Mouse (Mus musculus): ENCODE measurements around the gene Zmiz1.

Zmiz1 gene

DNA sequence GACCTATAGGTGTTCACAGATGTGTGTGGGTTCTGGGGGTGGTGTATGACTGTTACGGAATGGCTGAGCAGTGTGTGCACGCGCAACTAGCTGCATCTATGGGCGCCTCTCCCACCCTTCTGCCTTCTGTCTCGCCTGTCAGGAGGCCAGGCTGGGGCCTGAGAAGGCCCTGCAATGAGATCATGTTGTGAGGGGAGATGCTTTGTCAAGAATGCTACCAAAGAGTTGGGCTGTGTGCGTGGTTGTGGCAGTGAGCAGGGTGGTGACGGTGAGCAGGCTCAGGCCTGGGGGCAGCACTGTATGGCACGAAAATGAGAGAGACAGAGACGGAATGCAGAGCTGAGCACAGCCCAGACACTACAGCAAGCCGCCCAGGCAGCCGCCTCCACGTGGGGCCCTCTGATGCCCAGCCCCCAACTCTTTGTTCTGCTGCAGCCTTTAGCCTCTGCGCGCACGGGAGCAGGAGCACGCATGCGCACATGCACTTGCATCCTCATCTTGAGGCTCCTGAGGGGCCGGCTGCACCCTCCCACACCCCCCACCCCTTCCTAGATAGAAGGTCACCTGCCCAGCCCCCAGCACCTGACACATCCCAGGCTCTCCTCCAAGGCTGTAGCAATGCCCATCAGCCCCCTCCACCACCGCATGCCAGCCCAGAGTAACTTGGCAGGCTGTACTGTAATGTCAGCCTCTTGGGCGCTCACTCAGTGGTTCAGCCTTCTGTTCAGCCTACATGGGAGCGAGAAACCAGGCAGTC, 126.7 kb downstream of the Zmiz1 start:
- DNase-seq (ENCODE audit: inconsistent age in 2 of 2, low spot score in 1 of 2) = peak; percentile 57 to 75

DNA sequence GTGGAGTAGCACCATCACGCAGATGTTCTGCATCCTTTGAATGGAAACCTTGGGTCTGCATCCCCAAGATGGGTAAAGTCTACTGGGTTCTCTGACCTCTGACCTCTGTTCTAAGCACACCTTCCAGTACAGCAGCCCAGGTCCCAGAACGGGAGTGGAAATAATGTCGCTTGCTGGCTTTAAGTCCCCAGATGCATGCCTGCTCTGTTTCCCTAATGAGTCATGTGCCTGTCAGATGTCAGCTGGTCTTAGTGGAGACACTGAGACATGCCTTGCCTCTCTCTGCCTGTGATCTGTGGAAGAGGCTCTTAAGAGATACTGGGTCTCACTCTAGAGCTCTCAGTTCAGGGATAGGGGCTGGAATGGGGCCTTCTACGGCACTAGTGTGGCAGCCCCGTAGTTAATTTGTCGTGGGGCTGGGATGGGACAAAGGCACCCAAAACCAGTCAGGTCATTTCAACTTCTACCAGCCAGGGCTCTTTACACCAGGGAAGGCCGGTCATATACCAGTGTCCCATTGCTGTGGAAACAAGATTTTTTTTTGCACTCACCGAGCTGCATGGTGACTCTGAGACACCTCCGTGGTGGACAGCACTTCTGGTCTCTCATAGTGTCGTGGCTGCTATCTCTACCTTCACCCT, 128.0 kb downstream of the Zmiz1 start:
- peak; percentile 61 to 83 for DNase-seq (ENCODE audit: inconsistent age in 2 of 2, low spot score in 1 of 2)

DNA sequence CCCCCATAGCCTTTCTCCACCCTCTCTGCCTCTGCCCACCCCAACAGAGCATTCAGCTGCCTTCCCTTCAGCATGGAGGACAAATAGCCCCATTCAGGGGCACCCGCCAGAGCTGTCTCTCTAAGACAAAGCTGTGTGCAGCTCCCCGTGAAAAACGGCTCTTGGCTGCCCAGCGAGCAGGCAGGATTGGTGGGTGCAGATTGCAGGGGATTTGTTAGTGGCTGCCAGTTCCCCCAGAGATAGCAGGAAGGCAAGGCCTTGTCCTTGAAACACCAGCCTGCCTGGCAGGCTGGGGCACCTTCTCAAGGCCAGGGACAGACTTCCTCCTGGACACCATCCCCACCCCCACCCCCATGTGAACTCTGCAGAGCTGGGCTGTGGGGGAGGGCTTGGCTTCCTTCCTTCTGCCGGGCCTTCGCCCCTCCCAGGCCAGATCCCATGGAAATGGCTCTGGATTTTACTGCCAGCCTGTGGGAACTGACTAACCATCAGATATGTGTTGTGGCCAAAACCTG, 128.6 kb downstream of the Zmiz1 start:
- peak; percentile 85 to 88 for DNase-seq (ENCODE audit: inconsistent age in 2 of 2, low spot score in 1 of 2)

DNA sequence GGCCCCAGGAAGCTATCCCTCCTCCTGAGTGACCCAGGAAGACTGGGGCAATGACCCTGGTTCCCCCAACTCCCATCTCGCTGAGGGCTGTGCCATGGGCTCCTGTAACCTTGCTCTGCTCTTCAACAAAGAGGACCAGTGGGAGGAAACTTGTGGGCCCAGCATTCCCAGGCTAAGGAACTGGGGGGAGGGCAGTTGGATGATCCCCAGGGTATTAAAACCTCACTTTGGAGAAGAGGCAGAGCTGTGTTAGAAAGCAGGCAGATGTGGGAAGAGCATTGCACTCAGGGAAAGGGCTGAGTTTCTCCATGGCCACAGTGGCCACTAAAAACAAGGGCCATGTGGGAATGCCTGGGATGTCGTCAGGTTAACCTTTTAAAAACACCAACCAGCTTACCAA, 129.2 kb downstream of the Zmiz1 start:
- no peak for DNase-seq (ENCODE audit: inconsistent age in 2 of 2, low spot score in 1 of 2)

DNA sequence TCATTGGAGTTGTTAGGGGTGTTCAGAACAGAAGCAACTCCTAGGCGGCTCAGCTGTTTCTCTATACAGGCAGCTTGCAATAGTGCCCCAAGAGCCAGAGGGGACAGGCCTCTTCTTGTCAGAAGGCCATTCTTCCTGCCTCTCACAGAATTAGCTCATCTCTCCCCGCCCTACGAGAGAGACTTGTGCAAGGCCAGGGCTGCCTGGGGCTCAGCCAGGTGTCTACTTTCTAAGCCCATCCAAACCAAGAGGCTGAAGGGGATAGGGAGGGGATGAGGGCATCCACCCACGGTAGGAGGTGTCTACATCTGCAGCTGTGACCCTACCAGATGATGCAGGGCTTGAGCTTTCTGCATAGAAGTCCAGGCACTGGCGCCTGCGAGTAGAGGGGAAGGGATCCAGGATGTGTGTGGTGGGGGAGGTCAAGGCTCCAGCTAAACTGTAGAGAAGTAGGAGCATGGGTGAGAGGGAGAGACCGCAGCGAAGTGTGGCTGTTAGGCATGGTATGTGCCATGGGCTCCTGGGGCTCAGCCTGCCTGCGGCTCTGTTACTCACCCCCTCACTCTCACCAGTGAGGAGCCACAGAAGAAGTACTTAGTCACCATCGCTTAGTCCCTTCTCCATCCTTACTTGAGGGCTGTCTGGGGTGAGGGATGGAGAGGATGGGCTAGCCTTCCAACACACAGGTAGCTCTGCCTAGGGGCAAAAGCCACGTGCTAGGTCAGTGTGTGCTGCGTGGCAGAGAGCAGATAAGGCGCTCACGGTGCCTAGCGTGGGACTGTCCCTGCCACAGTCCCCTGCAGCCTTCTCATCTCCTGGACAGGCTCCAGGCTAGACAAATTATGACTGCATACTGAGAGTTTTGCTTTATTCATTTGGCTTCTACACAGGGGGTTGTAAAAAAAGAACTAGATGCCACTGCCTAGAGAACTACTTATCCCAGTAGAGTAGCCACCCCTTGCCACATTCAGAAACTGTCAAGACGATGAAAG, 130.3 kb downstream of the Zmiz1 start:
- peak; percentile 70 to 87 for DNase-seq (ENCODE audit: inconsistent age in 2 of 2, low spot score in 1 of 2)

DNA sequence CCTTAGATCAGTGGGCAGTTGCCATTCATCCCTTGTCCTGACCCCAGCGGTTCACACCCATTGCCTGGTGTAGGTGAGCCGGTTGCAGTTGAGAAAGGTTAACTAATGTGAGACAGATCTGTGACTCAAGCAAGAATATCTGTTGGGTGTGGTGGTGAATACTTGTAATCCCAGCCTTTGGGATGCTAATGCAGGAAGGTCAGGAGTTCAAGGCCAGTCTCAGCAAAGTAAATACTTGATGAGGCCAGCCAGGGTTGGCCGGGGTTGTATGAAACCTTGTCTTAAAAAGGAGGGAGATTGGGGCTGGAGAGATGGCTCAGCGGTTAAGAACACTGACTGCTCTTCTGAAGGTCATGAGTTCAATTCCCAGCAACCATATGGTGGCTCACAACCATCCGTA, 132.0 kb downstream of the Zmiz1 start:
- DNase-seq (ENCODE audit: inconsistent age in 2 of 2, low spot score in 1 of 2) = no peak

DNA sequence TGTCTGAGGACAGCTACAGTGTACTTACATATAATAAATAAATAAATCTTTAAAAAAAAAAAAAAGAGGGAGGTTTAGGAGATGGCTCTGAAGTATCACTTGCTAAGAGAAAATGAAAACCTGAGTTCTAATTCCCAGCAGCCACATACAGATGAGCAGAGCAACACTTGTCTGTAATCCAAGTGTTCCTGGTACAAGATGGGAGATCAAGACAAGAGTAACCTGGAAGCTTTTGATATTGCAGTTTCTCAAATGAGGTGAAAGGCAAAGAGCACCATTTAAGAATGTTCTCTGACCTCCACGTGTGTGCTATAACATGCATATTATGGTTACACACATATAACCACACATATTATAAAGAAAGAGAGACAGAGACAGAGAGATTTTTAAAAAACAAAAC, 132.4 kb downstream of the Zmiz1 start:
- no peak for DNase-seq (ENCODE audit: inconsistent age in 2 of 2, low spot score in 1 of 2)

DNA sequence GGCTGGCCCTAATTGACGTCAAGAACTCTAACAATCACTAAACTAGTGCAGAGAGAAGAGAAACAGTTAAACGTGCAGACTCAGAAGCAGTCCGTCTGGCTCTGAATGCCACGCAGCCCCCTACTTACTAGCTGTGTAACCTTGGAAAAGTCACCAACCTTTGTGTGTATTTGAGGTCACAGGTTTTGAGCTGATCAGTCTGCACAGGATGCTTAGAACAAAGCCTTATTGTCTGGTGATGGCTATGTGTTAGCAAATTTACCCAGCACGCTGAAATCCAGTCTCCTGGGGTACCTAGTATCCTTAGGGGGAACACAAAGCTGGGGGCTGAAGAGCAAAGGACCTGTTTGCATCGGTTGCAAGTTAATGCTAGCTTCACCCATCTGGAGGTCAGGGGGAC, 133.5 kb downstream of the Zmiz1 start:
- no peak for DNase-seq (ENCODE audit: inconsistent age in 2 of 2, low spot score in 1 of 2)

DNA sequence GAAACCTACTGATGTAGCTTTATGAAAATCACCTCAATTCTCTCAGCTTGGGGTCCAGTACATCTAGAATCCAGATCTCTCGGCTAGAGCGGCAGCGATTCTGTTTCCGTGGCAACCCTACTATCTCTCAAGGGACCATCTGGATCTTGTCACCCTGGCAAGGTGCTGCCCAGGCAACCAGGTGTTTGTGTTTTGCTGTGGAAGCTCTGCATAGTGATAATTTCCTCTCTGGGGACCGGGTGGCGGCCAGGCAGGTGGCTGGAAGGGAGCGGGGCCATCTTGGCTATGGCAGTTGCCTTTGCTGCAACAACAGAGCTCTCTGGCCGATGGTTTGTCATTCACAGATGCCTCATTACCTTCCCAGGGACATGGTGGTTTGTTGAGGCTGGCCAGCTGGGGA, 134.9 kb downstream of the Zmiz1 start:
- no peak for DNase-seq (ENCODE audit: inconsistent age in 2 of 2, low spot score in 1 of 2)

DNA sequence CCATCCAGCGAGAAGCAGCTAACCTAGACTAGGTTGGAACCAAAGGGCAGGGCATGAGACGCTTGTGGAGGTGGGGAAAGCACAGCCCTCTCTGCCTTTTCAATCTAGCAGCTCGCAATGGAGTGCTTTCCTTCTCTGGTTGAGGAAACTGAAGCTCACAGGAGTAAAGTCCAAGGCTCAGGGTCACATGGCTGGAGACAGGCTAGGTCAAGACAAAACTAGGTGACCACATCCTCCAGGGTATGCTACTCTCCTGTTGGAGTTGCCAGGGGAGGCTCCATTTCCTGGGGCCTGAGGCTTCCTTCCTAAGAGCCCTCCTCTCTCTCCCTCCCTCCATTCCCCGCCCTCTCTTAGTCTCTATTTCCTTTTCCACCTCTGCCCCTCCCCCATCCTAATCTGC, 135.6 kb downstream of the Zmiz1 start:
- DNase-seq (ENCODE audit: inconsistent age in 2 of 2, low spot score in 1 of 2) = no peak

DNA sequence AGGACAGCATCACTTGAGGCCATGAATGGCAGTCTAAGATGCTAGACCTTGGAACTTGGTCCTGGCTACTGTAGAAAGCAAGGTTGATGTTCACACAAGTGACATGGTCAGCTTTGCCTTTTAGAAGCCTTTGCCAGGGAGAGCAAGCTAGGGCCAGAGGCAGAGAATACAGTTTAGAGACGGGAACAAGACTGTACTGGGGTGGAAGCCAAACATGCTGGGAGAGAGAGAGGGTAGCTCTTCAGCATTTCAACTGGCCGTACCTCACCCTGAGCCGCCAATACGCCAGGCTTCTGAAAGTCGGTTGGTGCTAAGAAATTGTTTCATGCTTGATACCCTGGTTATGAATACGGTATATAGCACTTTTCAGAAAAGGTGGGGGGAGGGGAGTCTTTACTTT, 140.0 kb downstream of the Zmiz1 start:
- DNase-seq (ENCODE audit: inconsistent age in 2 of 2, low spot score in 1 of 2) = no peak

DNA sequence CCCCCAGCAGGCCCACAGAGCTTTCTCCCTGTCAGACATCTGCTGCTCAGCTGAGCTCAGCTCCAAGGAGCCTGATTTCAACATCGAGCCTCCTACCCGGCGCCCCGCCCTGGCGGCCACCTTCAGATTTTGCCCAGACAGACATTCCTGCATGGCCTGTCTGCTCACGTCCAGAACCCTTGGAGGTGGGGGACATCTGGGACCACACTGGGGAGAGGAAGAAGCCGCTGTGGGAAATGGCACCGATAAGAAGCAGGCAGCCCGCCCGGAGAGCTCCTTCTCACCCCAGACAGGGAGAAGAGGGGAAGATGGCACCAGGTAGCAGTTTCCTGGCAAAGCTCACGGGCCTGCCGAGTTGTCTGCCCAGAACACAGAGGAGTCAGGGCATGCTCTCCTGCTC, 140.9 kb downstream of the Zmiz1 start:
- peak in 1 of 2 experiments; percentile 59 for DNase-seq (ENCODE audit: inconsistent age in 2 of 2, low spot score in 1 of 2)

DNA sequence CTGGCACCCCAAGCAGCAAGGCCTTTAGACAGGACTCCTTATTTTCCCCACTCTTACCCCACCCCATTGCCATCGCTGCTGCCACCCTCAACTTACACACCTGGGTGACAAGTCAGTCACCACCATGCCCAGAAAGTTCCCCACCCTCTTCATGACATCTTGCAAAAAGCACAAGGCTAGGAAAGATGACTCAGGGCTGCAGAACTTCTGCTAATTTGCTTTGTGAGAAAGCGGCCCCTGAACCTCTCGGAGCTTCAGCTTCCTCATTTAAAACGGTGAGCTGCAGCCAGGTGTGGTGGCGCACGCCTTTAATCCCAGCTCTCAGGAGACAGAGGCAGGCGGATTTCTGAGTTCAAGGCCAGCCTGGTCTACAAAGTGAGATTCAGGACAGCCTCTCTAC, 141.4 kb downstream of the Zmiz1 start:
- peak in 1 of 2 experiments; percentile 45 for DNase-seq (ENCODE audit: inconsistent age in 2 of 2, low spot score in 1 of 2)

DNA sequence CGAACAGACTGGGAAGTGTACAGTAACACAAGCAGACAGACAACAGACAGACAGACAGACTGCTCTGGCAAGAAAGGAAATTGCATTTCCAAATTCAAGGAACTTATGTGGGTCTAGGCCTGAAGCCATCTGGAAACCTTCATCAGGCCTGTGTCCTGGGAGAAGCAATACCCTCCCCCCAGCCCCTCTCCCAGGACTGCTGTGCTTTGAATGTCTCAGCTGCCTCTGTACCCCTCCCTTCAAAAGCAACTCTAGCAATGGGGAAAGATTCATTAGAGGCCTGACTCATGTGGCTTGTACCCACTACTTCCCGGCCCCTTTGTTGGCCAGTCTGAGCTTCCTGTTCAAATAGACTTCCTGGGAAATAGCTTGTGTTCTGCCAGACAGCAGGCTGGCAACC, 142.0 kb downstream of the Zmiz1 start:
- DNase-seq (ENCODE audit: inconsistent age in 2 of 2, low spot score in 1 of 2) = no peak

DNA sequence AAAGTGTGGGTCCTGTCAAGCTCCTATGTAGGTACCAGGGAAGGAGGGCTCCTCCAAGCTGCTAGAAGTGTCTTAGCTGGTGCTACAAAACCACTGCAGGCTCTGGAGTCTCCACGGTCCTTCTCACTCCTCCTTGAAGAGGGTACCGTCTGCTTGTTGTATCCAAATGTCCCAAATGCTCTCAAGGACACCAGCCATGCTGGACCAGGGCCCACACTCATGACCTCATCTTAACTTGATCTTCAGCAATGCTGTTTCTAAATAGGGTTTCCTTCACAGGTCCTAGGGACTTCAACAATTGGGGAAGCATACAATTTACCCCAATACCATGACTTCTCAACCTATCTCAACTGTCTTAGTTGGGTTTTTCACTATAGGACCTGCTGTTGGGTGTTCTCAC, 143.0 kb downstream of the Zmiz1 start:
- peak; percentile 81 to 83 for DNase-seq (ENCODE audit: inconsistent age in 2 of 2, low spot score in 1 of 2)

DNA sequence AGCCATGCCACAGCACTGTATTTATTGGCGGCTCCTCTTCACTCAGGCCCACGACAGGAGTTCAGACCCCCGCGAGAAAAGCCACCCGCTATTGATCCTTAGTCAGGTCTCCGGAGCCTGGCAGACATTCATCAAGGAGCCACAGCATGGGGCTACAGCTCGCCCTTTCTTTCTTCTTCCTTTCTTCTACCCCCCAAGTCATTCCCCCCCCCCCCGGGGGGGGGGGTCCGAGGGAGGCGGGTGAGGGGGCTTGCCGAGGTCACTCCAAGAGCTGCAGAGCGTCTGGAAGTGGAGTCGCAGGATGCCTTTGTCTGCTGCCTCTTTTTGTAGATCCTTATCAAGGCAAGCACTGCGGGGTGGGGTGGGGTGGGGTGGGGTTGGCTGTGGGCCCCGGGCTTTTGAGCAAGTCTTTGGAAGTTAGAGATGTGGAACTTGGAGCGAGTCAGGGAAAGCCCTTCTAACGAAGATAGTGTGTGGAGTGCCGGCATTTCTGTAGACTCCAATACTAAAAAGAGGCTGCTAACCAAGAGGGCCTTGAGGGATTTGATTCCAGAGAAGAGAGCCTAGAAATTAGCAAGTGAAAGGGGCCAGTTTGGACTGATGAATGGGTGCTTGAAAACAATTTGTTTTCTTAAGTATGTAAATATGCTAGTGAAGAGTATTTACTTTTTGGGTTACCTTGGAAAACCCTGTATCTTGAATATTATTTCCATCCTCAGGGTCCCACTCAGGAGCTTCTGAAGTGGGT, 145.6 kb downstream of the Zmiz1 start:
- no peak for DNase-seq (ENCODE audit: inconsistent age in 2 of 2, low spot score in 1 of 2)

DNA sequence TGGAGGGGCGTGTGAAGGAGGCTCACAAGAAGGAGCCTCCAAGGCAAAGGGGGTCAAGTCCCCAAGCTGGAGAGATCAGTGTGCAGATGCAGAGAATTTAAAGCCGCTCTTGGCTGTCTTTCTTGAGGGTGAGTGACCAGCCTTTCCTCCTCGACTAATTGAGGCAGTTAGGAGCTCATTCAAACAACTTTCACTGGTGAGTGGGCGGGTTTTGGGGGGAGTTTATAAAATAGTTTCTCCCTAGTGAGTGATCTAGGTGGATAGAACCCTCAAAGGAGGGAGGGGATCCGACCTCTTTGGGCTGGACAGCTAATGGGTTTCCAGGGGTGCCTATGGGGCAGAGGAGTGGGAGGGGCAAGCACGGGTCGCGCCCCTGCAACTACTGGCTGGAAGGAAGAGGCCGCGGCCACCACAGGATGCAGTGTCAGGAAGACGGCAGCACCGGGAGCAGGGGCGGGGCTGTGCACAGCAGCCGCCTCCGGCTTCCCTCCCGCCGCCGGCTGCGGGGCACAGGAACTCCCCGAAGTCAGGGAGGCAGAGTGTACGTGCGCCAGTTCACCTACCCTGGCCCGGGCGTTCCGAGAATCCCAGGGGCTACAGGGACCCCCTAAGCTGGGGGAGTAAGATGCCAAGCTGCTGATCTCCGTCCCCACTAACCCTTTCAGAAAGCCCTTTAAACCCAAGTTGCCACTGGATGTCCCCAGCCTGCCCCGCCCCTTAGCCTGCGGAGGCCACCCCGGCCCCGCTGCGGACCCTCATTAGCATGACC, 147.6 kb downstream of the Zmiz1 start:
- DNase-seq (ENCODE audit: inconsistent age in 2 of 2, low spot score in 1 of 2) = peak; percentile 77 to 84

DNA sequence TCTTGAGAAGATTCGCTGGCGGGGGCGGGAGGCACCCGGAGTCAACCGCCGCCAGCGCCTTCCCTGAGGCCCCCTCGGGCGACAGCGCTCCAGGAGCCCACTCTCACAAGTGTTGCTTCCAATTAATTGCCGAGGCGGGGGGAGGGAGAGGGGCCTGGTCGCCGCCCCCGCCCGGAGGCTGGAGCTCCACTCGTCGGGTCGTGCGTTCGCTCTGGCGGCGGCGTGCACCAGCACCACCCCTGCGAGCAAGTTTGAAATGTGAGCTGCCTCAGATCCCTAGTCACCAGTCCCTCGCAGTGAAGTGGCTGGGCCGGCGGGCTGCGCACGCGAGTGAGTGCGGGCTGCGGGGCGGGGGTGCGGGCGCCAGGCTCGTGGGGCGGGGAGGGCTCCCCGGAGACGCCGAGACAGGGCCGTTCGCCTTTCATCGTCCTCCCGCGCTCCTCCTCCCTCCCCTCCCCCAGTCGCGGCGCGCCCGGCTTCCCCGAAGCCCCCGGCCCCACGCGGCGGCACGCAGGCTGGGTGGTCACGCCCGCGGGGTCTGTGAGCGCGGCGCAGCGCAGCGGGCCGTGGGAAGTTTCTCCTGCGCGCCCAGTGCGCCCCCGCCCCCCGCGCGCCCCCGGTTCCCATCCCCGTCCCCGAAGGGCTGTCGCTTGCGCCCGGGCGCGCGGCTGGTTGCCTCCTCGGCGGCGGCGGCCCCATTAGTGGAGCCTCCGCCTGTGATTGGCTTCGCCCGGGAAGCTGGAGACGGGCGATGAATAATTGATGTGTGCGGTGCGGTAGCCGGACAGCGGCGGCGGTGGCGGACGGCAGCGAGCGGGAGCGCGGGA, 148.4 kb downstream of the Zmiz1 start:
- DNase-seq (ENCODE audit: inconsistent age in 2 of 2, low spot score in 1 of 2) = peak; percentile 57 to 80

DNA sequence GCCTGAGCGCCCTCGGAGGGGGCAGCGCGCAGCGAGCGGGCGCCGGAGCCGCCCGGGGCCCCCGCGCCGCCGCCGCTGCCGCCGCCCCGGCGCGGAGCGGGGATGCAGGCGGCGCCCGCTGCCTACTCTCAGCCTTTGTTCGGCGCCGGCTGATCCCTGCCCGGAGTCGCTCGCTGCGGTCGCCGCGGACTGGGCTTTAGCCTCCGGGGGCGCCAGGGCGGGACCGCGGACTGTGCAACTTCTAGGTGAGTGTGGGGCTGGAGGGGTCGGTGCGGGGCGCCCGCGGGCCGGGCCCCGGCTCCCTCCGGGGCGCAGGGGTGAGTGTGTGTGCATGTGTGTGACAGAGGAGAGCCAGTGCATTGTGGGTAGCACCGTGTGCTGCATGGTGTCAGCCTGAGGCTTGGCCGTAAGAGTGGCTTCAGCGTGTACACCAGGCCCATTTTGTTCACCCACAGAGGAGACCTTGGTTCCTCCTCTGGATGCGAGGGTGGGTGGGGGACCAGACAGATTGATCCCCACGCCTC, 149.0 kb downstream of the Zmiz1 start:
- DNase-seq (ENCODE audit: inconsistent age in 2 of 2, low spot score in 1 of 2) = peak; percentile 62 to 84

Measured in adrenal gland, adult (tissue).